Mouse (Mus musculus): ENCODE measurements around the gene Chaf1b.

- peak; percentile 36; the same call in 1 of the 2 replicates for TF ChIP-seq CTCF (IDR thresholded peaks at IDR 0.05; ENCODE audit: extremely low read depth, insufficient read length, insufficient replicate concordance, low read depth, low read length)
- TF ChIP-seq POLR2A (IDR thresholded peaks at IDR 0.05; ENCODE audit: low read depth, low read length), result no peak
These were observed 19.3 kb downstream of the Chaf1b start for GRCm38 (mm10) chr16:93903027-93903426.
